Mouse (Mus musculus): ENCODE data around the gene Mcm2.

Mcm2 gene

DNA sequence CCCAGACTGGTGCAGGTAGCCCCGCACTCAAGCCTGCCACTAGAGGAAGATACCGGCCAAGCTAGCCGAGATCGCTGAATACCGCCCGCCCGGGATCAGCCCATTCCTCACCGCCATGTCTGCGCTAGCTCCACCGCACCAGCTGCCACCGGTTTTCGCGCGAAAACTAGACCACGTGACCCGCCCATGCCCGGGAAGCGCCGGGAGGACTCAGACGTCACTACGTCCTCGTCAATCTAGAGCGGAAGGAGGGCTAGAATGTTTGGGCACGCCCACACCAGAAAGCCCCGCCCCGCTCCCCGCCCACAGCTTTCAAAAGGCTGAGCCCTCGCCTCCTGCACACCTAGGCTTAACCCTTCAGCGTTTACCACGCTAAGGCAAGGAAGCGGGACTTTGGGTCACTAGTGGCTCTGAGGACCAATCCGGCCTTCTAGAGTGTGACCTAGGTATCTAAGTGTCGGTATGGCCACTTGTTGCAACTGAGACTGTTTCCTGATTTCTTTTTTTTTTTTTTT, at the start of gene Mcm2:
Gene Mcm2 (minus strand): TSS at position 247 of the 515 bp plus-strand sequence.
- peak; percentile 92 to 93 for DNase-seq (ENCODE audit: low spot score in 2 of 2)

DNA sequence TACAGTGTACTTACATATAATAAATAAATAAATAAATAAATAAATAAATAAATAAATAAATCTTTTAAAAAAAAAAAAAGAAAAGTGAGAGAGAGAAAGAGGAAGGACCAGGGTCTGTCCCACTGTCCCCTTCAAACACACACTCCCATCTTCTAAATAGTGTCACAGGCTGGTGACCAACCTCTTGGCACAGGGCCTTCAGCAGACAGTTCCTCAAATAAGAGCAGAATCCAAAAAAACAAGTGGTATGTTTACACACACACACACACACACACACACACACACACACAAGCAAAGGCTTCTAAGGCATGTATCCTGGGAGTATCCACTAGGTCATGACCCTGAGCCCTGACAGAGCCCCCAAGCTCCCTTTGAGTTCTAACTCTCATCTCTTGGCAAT, 49.2 kb upstream of the Mcm2 start:
- DNase-seq (ENCODE audit: low spot score in 2 of 2) = no peak

DNA sequence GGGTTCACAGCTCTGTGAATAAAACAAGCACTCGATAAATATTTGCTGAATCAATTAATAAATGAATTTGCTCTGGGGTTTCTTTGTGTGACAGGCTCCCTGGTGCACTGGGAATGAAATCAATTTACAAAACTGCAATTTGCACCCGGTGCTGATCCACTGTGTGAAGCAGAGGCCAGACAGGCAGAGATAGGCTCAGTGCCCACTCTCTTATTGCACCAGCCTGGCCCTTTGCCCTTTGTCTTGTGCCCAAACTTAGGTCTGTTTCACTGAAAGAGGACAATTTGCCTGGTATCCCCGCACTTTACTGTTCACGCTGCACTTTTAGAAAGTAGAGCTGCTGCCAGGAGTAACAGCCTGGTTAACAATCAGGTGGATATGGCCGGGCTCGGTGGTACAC, 47.9 kb upstream of the Mcm2 start:
- no peak for DNase-seq (ENCODE audit: low spot score in 2 of 2)

DNA sequence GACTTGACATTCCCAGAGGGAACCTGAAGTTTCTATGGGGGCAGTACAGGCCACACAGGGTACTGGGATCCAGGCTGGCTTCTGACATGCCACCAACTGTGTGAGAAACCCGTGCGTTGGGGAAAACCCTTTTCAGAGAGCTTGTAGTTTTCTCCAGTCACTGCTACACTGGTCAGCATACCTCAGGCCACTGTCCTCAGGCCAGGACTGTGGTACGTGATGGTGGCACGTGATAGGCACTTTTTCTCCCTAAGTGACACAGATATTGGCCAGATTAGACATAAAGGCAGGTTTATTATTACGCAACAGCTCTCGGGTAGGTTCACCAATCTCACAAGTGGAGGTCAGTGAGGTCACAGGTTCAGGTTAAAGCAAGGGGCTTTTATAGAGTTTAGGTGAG, 45.1 kb upstream of the Mcm2 start:
- DNase-seq (ENCODE audit: low spot score in 2 of 2) = no peak

DNA sequence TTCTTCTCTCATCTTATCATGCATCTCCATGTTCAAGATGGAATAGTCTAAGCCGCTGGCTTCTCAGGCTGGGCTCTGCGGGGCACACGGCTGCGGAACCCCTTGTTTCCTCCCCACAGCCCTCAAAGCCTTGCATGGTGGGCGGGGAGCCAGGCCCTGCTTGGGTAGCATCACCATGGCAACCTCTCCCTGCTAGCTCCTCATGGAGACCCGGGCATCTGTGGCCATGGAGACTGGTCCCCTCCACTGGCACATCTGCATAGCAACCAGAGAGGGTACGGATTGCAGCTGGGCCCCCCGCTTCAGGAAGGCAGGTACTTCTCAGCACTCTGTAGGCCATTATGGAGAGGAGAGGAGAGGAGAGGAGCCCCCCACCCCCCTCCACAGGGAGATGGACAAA, 44.0 kb upstream of the Mcm2 start:
- DNase-seq (ENCODE audit: low spot score in 2 of 2) = no peak

DNA sequence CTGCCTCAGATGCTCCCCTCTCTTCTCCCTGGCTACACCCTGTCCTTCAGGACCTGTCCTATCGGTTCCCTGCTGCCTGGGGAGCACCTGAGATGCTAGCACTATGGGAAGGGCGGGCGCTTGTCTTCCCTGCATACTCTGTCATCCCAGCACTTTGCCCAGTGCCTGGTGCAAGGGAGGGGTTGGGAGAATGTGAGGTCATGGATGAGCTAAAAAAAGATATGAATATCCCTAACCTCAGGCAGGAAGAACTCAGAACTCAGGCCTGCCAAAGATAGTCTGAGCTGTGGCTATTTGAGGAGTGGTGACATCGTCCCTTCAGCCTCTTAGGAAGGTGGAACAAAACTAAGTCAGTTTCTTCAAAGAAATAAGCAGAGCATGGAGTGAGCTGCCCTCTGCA, 43.0 kb upstream of the Mcm2 start:
- peak; percentile 60 to 72 for DNase-seq (ENCODE audit: low spot score in 2 of 2)

DNA sequence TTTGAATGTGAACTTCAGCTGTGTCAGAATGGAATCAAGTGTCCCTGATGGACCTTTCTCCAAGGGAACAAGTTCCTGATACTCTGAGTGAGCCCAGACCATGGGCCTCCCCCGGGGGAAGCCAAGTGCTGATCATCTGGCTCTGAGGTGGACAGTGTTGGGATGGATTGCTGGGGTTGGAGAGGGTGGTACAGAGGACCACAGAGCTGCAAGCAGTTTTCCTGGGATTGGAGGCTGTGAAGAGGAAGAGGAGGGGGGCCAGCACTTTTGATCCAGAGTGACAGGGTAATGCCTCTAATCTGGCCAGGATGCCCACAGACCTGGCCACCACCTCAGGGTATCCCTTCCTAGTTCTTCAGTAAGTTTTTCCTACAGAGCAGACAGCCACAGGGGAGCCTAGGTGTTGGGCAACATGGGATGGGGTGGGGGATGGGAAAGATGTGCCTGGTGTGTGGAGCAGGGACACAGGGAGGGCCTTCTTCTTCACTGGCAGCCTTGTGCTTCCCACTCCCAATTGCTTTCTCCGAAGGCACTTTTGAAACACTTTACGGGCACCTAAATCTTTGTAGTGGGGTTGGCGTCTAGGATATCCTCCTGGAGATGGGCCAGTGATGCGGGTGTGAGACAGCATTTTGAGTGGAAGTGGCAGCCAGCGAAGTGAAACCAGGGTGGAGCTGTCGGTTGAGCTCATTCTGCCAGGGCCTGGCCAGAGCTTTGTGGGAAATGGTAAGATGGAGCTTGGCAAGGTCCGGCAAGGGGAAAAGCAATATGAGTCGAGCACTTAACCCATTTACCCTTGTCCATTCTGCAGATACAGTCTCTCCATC, 41.7 kb upstream of the Mcm2 start:
- DNase-seq (ENCODE audit: low spot score in 2 of 2) = no peak

DNA sequence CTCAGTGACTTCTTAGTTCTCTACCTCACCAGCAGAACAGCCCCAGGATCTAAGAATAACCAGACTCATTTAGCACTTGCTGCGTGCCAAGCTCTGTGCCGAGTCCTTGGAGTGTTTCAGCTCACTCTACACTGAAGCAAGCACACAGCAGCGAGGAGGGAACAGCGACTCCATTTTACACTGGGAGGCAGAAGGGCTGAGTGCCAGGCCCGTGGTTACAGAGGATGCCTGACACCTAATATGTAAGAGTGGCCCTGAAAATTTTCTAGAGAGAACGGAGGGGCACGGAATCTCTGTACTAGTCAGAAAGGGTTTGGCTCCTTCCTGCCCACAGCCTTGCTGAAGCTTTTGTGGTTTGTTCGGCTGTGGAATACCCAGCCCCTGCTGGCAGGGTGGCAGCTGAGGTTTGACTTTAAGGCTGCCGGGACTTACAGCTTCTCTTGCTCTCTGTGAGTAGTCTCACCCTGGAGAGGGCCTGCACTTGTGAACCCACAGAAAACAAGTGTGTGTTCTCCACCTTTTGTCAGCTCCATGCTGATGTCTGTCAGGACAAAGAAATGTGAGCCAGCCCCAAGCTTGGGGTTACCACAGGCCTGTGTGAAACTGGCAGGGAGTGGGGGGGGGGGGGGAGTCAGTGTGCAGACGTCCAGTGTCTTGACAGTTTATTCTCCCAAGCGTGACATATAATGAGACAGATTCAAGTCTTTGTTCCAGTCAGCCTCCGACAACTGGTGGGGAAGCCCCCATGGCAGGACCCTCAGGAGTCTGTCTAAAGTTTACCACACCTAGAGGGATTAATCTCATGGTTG, 40.9 kb upstream of the Mcm2 start:
- peak in 1 of 2 experiments; percentile 61 for DNase-seq (ENCODE audit: low spot score in 2 of 2)

DNA sequence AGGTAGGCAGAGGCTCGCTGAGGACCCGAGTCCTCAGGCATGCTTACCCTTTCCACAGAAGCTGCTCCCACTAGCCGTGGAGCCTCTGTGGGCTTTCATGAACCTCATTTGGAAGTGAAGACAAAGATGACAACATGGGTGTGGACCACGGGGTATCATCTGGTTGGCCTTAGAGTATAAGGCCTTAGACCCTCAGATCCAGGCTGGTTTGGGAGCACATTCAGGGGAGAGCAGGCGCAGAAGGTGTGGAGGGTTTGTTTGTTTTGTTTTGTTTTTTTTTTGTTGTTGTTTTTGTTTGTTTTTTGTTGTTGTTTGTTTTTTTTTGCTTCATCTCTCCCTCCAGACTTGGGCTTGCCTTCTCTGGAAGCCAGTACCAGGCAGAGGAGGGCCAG, 40.1 kb upstream of the Mcm2 start:
- DNase-seq (ENCODE audit: low spot score in 2 of 2) = no peak

DNA sequence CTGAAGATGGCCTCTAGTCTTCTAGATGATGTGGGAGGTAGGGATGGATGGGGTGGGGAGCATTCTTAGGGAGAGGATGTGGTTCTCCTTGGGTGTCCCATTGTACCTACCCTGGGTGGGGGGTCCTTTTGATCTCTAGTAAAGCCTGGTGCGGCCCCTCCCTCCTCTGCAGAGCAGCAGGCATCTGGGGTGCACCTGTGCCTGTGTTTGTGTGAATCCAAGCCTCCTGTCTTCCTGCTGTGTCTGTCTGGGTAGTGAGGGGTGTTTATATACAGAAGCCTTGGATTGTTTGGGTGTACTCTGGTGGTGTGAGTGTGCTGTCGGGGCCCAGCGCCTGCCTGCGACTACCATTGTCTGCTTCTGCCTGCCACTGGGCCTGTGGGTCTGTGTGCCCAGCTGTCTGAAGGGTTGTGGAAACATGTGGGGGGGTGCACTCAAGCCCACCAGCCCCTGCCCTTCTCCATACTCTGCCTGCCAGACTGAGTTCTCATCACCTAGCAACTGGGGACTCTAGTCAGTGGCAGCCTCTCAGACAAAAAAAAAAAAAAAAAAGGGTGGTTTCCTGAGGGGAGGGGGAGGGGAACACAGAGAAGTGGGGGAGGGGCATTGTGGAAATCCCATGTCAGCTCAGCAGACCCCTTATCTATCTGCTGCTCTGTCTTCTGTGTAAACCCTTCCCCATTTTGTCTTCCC, 39.5 kb upstream of the Mcm2 start:
- no peak for DNase-seq (ENCODE audit: low spot score in 2 of 2)

DNA sequence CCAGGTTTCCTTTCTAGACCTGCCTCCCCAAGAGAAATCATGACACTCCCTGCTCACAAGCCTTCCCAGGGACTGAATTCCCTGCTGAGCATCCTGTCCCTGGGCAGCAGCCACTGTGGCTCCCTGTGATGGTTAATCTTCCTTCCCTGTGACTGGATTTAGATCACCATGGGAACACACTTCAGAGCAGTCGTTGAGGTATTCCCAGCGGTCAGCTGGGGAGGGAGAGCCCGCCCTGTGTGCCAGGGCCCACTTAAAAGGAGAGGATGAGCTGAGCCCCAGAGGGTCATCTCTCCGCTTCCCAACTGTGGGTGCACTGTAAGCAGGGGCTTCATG, 38.6 kb upstream of the Mcm2 start:
- DNase-seq (ENCODE audit: low spot score in 2 of 2) = no peak

DNA sequence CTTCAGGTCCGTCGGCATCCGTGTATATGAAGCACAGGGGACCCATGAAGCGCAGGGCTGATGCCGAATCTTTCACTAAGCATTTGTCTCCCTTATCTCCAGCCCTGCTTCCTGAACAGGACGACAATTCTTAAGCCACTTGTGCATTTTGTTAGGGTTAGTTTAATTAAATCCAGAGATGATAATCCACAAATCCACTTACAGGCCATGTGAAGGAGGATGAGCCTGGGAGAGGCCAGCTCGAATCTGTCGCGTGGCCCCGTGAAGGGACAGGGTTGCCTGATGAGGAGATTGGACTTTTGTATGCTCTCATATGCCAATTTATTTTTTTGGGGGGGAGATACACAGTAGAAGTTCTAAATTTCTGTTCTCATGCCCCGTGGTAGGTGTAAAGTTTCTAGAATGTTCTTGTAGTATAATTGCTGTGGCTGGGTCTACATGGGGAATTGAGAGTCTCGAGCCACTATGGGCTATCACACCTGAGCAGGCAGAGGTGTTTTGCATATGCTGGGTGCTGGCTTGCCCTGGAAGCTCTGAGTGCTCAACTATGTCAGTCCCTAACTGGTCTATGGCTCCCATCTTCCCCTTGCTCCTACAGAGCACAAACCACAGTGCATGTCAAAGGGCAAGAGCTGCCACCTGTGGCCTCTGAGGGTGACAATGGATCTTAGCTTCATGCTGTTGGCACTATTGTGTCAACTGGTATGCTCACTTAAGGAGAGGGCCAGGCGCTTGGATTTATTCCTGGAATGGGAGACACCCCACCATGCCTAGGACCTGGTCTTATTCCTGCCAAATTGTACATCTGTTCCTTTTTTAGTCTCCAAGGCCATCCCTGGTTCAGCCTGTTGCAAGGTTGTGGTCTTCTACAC, 38.0 kb upstream of the Mcm2 start:
- DNase-seq (ENCODE audit: low spot score in 2 of 2) = no peak

DNA sequence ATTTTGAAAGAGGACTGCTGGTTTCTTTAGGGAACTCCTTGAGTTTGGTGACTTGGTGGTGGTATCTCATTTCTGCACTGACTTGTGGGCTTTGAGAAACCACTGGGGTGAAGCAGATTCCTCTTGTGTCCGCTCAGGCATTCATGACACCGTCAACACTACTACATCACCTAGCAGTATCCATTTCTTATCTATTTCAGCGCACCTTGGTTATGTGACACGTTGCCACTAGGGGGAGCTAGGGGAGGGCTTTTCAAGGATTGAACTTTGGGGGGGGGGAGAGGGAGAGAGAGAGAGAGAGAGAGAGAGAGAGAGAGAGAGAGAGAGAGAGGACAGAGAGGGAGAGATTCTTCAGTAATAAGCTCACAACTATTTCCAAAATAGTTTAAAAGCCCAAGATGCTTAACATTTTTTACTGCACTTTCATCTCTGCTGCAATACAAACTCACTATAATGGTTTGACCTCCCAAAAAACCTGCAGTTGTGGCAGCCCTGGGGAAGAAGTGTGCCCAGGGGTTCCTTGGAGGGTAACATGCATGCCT, 37.2 kb upstream of the Mcm2 start:
- DNase-seq (ENCODE audit: low spot score in 2 of 2) = peak in 1 of 2 experiments; percentile 30

DNA sequence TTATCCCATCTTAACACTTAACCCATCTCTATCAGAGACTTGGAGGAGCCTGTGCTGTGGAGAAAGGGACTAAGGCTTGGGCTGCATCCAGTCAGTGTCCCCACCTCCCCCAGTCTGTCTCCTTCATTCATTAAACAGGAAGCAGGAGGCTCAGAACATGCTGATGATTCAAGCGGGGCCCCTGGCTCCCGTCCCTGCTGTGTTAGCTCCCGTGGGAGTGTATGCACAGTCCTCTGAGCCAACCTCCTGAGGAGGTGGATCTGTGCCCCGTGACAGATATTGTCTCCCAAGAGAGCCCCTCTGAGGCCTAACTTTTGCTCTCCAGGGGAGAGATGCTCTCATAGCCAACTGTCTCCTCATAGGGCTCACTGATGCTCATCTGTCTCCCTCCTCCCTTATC, 36.2 kb upstream of the Mcm2 start:
- no peak for DNase-seq (ENCODE audit: low spot score in 2 of 2)

DNA sequence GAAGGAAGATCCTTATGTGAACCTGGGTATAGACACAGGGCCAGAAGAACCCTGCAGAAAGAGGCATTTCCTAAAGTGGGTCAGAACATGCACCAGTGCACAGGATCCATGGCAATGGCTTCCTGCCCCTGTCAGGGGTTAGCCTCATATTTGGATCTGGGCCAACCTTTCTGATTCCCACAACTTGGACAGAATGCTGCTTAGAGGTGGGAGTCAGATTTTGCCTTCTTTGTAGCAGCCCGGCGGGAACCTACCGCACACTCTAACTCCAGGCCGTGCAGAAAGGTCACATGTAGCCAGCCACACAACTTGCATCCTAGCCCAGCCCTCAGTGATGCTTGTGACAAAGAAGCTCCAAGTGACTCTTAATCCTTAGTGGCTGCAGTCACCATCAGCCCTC, 35.6 kb upstream of the Mcm2 start:
- no peak for DNase-seq (ENCODE audit: low spot score in 2 of 2)

DNA sequence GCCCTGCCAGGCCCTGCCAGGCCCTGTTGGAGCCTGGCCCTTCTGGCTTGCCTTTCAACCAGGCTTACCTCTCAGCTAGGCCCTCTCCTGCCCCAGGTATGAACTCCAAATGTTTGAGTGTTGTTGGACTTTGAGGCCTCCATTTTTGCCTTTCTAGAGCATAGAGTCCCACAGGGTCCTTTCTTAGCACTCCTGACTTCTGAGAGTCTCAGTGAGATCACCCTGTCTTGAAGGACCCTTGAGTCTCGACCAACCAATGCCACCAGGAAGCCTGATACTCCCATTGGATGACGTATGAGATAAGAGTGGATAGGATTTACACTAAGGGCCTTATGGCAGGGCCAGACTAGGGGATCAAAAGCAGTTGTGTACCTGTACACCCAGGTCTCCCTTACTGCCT, 32.9 kb upstream of the Mcm2 start:
- DNase-seq (ENCODE audit: low spot score in 2 of 2) = no peak

DNA sequence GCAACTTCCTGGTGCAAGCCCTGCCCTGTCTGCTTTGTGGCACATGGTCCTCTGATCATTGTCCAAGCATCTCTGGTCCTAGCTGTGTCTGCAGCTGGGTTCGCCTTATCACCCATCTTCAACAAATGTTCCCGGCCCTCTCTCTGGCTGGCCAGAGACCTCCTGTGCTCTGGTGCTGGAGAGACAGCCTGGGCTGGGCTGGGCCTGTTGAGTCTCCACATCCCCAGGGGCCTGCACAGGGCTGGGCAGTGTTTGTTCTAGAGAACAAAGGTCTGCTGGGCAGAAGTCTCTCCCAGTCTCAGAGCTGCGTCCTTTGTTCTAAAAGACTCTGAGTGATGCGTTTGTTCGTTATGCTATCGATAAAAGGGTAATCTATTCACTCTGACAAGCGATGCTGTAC, 31.5 kb upstream of the Mcm2 start:
- DNase-seq (ENCODE audit: low spot score in 2 of 2) = no peak

DNA sequence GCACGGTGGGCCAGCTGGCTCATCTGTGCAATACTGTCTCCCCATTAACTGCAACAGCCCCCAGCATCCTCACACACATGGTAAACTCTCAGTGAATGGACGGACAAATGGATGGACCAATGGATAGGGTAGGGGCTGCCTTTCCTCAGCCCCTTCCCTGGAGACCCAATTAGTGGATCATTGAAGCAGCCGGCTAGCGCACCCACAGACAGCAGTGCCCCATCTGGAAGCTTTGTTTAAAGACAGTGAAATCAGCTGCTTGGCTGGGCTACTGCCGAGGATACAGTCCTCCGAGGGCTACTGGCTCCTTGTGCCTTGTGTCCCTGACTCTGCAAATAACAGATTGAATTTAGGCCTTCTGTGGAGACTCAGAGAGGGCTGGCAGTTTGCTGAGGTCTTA, 30.9 kb upstream of the Mcm2 start:
- DNase-seq (ENCODE audit: low spot score in 2 of 2) = no peak

DNA sequence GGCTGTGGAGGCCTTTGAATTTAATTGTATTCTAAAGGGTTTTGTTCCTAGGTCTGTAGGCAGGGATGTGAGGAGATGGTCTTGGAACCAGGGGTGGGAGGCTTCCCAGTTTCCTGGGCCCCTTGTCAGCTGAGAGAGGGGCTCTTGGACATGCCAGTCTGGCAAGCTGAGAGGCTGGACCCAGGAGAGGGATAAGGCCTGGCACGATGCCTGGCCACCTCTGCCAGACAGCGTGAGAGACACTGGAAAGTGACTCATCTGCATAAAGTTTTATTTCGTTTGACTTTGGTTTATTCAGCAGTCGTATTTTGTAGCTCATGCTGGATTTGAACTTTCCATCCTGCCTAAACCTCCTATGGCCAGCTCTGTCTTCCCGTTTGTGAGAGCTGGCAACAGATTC, 30.0 kb upstream of the Mcm2 start:
- no peak for DNase-seq (ENCODE audit: low spot score in 2 of 2)

DNA sequence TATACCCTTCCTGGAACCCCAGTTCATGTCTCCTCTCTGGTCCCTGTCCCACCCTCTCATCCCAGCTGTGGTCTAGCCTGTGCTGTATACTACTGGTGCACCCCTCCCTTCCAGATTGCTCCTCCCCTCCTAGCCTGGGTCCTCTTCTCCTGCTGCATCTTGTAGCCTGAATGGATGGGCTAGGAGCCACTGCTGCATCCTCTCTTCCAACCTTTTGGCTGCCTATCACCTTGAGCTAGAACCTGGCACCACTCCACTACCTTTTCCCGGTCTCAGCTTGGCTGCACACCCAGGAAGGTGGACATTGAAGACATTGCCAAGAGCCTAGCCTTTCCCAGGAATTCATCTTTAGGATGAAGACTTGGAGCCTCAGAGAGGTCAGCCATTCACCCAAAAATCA, 29.4 kb upstream of the Mcm2 start:
- DNase-seq (ENCODE audit: low spot score in 2 of 2) = no peak

DNA sequence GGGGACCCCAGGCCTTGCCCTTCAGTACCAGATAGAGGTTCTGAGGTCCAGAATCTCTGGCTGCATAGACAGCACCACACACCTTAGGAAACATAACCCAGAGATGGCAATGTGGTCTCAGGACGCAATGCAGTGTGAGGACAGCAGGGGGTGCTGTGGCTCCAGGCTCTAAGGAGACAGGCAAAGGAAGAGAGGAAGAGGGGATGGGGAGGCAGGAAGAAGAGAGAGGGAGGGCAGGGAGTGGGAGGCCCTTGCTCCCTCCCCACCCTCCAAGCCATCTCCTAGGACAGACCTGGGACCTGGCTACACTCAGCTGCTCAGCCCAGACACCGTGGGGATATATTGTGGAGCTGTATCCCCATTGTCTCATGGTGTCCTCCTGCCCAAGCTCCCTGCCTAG, 29.0 kb upstream of the Mcm2 start:
- DNase-seq (ENCODE audit: low spot score in 2 of 2) = peak in 1 of 2 experiments; percentile 67
